Mouse (Mus musculus): ENCODE results near the gene Pop5.

- TF ChIP-seq CTCF (IDR thresholded peaks at IDR 0.05; ENCODE audit: extremely low read depth, insufficient read length, insufficient replicate concordance, low read depth, low read length) (peak; percentile 9; the same call in 1 of the 2 replicates), POLR2A (IDR thresholded peaks at IDR 0.05; ENCODE audit: low read depth, low read length) (no peak)
These were observed 58.5 kb downstream of the Pop5 start for GRCm38 (mm10) chr5:115294173-115294572.
